Mouse (Mus musculus) myocyte (in vitro differentiated cells): ENCODE results near the gene Rpia. TPM values are rescaled to one million over a fixed set of nuclear protein-coding genes. Genes with fewer than 3 reads are reported as not detected.

Experiments
- H3K27me3 ChIP-seq: one replicate; pipeline ENCODE4 v1.6.1; 2011; ENCODE audit not compliant: control insufficient read depth, insufficient read depth, insufficient read length
- H3K36me3 ChIP-seq: one replicate; pipeline ENCODE4 v1.6.1; 2011; ENCODE audit not compliant: control insufficient read depth, insufficient read depth
- H3K4me2 ChIP-seq: one replicate; pipeline ENCODE4 v1.6.1; 2011; ENCODE audit warnings: low read depth, control low read depth
- H3K4me3 ChIP-seq: one replicate; pipeline ENCODE4 v1.5.1; 2011; ENCODE audit warnings: mild to moderate bottlenecking, control low read depth, moderate library complexity
- H3K79me2 ChIP-seq: one replicate; pipeline ENCODE4 v1.6.1; 2011; ENCODE audit not compliant: control insufficient read depth, insufficient read depth
- H3ac ChIP-seq: one replicate; pipeline ENCODE4 v1.6.1; 2011; ENCODE audit not compliant: control insufficient read depth, insufficient read length
- CEBPB ChIP-seq: IDR thresholded peaks from 2 replicates; pipeline ENCODE4 v1.6.1; 2011; ENCODE audit warnings: mild to moderate bottlenecking, moderate library complexity; ENCODE audit not compliant: poor library complexity, insufficient read depth, severe bottlenecking
- E2F4 ChIP-seq: IDR thresholded peaks from one replicate; pipeline ENCODE4 v1.6.1; 2011; ENCODE audit warnings: mild to moderate bottlenecking, control low read depth, moderate library complexity; ENCODE audit not compliant: insufficient read depth
- MAX ChIP-seq: IDR thresholded peaks from one replicate; pipeline ENCODE4 v1.6.1; 2011; ENCODE audit warnings: low read depth, mild to moderate bottlenecking, control low read depth
- MYOD1 ChIP-seq, 3 experiments: IDR thresholded peaks; one replicate each; pipeline ENCODE4 v1.6.1; 2011; ENCODE audit warnings: control low read depth in 2 of 3, low read depth in 2 of 3, mild to moderate bottlenecking in 2 of 3, moderate library complexity in 1 of 3; ENCODE audit not compliant: insufficient read length in 2 of 3, control insufficient read depth in 1 of 3
- MYOG ChIP-seq, 3 experiments: IDR thresholded peaks; one replicate each; pipeline ENCODE4 v1.6.1; 2011; ENCODE audit warnings: control low read depth in 2 of 3, low read depth in 2 of 3, mild to moderate bottlenecking in 2 of 3; ENCODE audit not compliant: insufficient read length in 2 of 3, control insufficient read depth in 1 of 3, insufficient read depth in 1 of 3
- POLR2A ChIP-seq: IDR thresholded peaks from one replicate; pipeline ENCODE4 v1.6.1; 2011; ENCODE audit warnings: low read depth, mild to moderate bottlenecking, control low read depth, moderate library complexity; ENCODE audit not compliant: insufficient read length
- POLR2AphosphoS2 ChIP-seq: IDR thresholded peaks from one replicate; pipeline ENCODE4 v1.6.1; 2011; ENCODE audit warnings: low read depth, control low read depth; ENCODE audit not compliant: insufficient read length
- REST ChIP-seq: IDR thresholded peaks from one replicate; pipeline ENCODE4 v1.6.1; 2011; ENCODE audit warnings: mild to moderate bottlenecking, control low read depth, moderate library complexity; ENCODE audit not compliant: insufficient read depth, insufficient read length
- SRF ChIP-seq: IDR thresholded peaks from one replicate; pipeline ENCODE4 v1.6.1; 2011; ENCODE audit warnings: low read depth; ENCODE audit not compliant: control insufficient read depth, insufficient read length
- TCF12 ChIP-seq: IDR thresholded peaks from one replicate; pipeline ENCODE4 v1.6.1; 2011; ENCODE audit warnings: mild to moderate bottlenecking, control low read depth; ENCODE audit not compliant: poor library complexity, insufficient read depth, severe bottlenecking
- TCF3 ChIP-seq: IDR thresholded peaks from one replicate; pipeline ENCODE4 v1.6.1; 2011; ENCODE audit warnings: low read depth, control low read depth; ENCODE audit not compliant: insufficient read length
- USF1 ChIP-seq: IDR thresholded peaks from one replicate; pipeline ENCODE4 v1.6.1; 2011; ENCODE audit warnings: low read depth, mild to moderate bottlenecking, control low read depth, moderate library complexity
- polyA plus RNA-seq: library from polyadenylated mRNA; unstranded; fragments of >200 nt; fragmentation: generic; extraction: Trizol; gene quantifications from one replicate; pipeline ENCODE4 v1.2.1, GENCODE M21; 2012; ENCODE audit warnings: missing spikeins

The Rpia gene
- polyA plus RNA-seq, 1 experiment: 11.6 TPM

- H3K4me3 ChIP-seq: no peak overlapping the region
- H3K27me3 ChIP-seq: no peaks in the 10 kb centered on the region
These were observed 69.7 kb downstream of the Rpia start for GRCm38 (mm10) chr6:70722298-70722697.

DNA sequence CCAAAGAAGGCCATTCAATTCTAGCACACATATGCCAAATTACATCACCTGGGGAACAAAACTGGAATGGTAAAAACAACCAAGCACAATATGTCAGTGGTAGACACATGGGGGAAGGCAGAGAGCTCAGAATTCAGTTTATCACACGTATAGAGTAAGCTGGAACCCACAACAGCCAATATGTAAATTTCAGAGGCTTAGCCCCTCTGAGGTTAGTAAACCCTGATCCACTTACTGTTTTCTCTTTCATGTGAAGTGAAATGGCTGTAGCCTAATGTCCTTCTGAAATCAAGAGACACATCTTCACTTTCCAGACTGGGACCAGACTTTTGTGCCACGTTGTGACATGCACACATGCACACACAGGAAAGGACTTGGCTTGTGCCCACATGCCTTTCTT, 73.3 kb downstream of the Rpia start:
- Histone ChIP-seq H3K27me3 (peaks cover 11% of the 10 kb centered on the region), H3K4me3 (no peak overlapping the region), H3ac (no peak overlapping the region), H3K79me2 (no peaks in the 10 kb centered on the region), H3K4me2 (no peak overlapping the region), H3K36me3 (no peaks in the 10 kb centered on the region)
- TF ChIP-seq REST (no peak), MYOG (IDR thresholded peaks at IDR 0.05; ENCODE audit: control insufficient read depth in 1 of 3, insufficient read depth in 1 of 3, insufficient read length in 2 of 3, low read depth in 2 of 3) (no peak), SRF (no peak), E2F4 (no peak)

More at GRCm38 (mm10) chr6:70722298-70722697, 69.7 kb downstream of the Rpia start:
- no peak overlapping the region for H3ac ChIP-seq
- H3K4me2 ChIP-seq: no peak overlapping the region
- no peaks in the 10 kb centered on the region for H3K79me2 ChIP-seq
- TF ChIP-seq USF1 (no peak), POLR2AphosphoS2 (no peak), POLR2A (no peak), MYOD1 (IDR thresholded peaks at IDR 0.05; ENCODE audit: control insufficient read depth in 1 of 3, insufficient read length in 2 of 3, low read depth in 2 of 3) (no peak), REST (no peak), CEBPB (no peak), E2F4 (no peak), TCF12 (no peak)
- no peaks in the 10 kb centered on the region for H3K36me3 ChIP-seq

DNA sequence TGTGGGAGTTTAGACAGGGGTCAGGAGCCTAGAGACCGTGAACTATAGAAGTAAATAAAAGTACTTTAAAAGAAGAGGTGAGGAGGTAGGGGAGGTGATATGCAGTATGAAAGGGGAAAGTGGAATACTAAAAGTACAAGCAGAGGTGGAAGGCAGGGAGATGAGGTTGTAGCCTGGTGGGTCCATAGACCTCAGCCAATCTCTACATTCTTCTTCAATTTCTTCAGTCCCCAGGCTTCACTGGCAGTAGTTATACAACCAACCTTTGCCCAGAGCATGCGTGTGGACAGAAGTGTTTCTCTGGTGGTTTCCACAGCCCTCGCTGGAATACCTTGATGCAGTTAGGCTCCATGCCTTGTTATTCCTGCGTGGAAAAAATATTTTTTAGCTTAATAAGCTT, 73.9 kb downstream of the Rpia start:
- H3K4me2 ChIP-seq: no peak overlapping the region
- TF ChIP-seq TCF12: no peak
- TF ChIP-seq MYOD1 (IDR thresholded peaks at IDR 0.05; ENCODE audit: control insufficient read depth in 1 of 3, insufficient read length in 2 of 3, low read depth in 2 of 3): no peak
- no peak for TF ChIP-seq MYOG (IDR thresholded peaks at IDR 0.05; ENCODE audit: control insufficient read depth in 1 of 3, insufficient read depth in 1 of 3, insufficient read length in 2 of 3, low read depth in 2 of 3)
- no peak for TF ChIP-seq TCF3
- TF ChIP-seq MAX: no peak
- TF ChIP-seq POLR2A: no peak
- no peak for TF ChIP-seq CEBPB
- TF ChIP-seq POLR2AphosphoS2: no peak
- no peak for TF ChIP-seq USF1
- no peak for TF ChIP-seq REST
- no peak for TF ChIP-seq E2F4

DNA sequence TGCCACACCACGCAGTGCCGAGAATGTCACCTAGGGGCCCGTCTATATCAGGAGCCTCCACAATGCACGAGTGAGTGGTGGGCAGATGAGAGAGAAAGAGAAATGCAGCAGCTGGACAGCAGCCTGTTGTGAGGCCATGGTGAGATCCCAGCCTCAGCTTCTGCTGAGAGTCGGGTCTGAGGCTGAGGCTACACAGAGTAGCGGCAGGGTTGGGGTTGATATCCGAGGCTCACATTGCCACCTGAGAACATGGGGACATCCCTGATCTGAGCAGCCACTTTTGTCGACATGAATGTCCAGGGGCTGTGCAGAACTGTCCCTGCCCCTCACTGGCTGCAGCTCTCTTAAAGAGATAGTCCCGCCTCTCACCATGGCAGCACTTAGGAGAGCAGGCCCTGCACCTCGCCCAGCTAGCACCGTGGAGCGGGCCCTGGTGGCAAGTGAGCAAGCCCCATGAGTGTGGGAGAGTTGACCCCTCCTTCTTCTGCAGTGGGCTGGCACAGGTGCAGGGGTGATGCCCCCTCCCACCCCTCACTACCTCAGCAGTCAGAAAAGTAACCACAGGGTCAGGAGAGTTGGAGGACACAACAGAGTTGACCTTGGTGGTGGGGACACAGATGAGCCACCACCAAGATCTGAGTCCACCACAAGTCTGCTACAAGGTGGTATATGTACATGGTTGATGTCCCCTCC, 75.2 kb downstream of the Rpia start:
- Histone ChIP-seq H3K79me2 (no peaks in the 10 kb centered on the region), H3K27me3 (peaks cover 11% of the 10 kb centered on the region), H3ac (no peak overlapping the region), H3K4me2 (no peak overlapping the region), H3K4me3 (no peak overlapping the region), H3K36me3 (no peaks in the 10 kb centered on the region)
- no peak for TF ChIP-seq MYOD1 (IDR thresholded peaks at IDR 0.05; ENCODE audit: control insufficient read depth in 1 of 3, insufficient read length in 2 of 3, low read depth in 2 of 3)
- TF ChIP-seq REST: no peak
- no peak for TF ChIP-seq TCF12
- TF ChIP-seq SRF: no peak

More for the DNA sequence above, 73.9 kb downstream of the Rpia start:
- Histone ChIP-seq H3K36me3 (no peaks in the 10 kb centered on the region), H3K27me3 (peaks cover 11% of the 10 kb centered on the region), H3K4me3 (no peak overlapping the region), H3ac (no peak overlapping the region), H3K79me2 (no peaks in the 10 kb centered on the region)

Other genes starting within 250 kb of the Rpia start
- 3.3 TPM for gene Eif2ak3, start 52.3 kb upstream of the Rpia start, polyA plus RNA-seq
- not detected for gene Tex37, start 126.7 kb upstream of the Rpia start, polyA plus RNA-seq
- not detected for gene Foxi3, start 164.3 kb upstream of the Rpia start, polyA plus RNA-seq